Mouse (Mus musculus) ES-E14 (cell line): ENCODE data around the gene Afg1l.

Source experiments
- CHD2 ChIP-seq: IDR thresholded peaks from 2 replicates; pipeline ENCODE4 v1.6.1; 2014; ENCODE audit warnings: mild to moderate bottlenecking, low read depth, low read length, inconsistent platforms
- HCFC1 ChIP-seq: IDR thresholded peaks from 2 replicates; pipeline ENCODE4 v1.6.1; 2012; ENCODE audit warnings: low read length, inconsistent platforms, borderline replicate concordance; ENCODE audit not compliant: insufficient read depth
- MAFK ChIP-seq: IDR thresholded peaks from 2 replicates; pipeline ENCODE4 v1.6.1; 2014; ENCODE audit warnings: mild to moderate bottlenecking, low read depth, low read length, inconsistent platforms; ENCODE audit not compliant: insufficient read depth
- ZC3H11A ChIP-seq: IDR thresholded peaks from 2 replicates; pipeline ENCODE4 v1.6.1; 2012; ENCODE audit warnings: low read depth, mild to moderate bottlenecking, inconsistent platforms, low read length, borderline replicate concordance

DNA sequence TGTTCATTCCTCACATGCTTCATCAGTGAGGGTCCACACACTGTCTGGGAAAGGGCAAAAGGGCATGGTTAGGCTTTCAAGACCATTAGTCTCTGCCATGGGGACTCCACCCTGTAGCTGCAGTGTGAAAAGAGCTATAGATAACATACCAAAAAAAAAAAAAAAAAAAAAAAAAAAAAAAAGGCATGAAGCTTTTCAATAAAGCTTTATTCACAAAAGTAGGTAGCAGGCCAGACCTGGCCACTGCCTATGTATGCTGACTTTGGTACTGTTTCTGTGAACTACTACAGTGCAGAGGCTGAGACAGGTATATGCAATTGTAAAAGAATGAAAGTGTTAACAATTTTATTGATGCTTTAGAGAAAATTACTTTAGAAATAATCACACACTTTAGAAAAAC, 90.2 kb downstream of the Afg1l start:
- TF ChIP-seq CHD2 (no peak), ZC3H11A (no peak), HCFC1 (no peak), MAFK (no peak)
